Mouse (Mus musculus) cerebellum, postnatal 25 days (tissue): ENCODE measurements around the gene Apoc3.

Experiments used
- DNase-seq, 2 experiments: peaks; one replicate each; pipeline ENCODE4 v3.0.0; 2021; ENCODE audit warnings: mixed read lengths in 2 of 2

The Apoc3 gene

DNA sequence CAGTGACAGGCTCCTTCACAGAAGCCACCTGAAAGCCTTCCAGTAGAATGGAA, at the start of gene Apoc3:
Apoc3 (minus strand) TSS at position 41 of the 53 bp plus-strand sequence.
- no peak for DNase-seq

DNA sequence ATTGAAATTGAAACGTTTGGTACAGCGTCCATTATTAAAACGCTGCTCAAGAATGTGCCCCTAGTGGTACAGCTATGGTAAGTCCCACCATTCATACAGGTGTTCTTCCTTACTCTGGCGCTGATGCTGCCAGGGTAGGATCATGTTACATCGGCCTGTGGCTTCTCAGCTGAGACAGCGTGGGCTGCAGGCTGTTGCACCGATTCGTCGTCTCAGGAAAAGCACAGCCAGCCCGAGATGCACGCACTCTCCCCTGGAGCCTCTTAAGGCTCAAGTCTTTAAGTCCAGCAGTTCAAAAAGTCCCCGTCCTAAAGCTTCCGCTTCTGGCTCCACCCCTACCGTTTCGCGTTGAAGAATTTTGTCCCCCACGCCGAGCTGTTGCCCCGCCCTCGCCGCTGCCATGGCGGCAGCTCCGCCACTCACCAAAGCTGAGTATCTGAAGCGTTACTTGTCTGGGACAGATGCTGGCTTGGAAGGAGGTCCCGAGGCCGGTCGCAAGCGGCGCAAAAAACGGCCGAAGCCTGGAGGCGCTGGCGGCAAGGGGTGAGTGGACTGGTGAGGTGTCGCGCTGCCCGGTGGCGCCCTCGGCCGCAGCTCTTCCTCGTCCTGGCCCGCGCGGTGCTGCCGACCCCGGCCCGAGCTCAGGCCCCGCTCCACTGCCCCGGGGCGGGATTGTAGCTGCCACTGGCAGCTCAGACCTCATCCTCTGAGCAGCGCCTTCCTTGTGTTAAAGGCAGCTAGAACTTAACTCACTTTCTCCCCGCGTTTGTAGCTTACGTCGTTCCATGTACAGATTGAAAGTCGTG, 47.4 kb upstream of the Apoc3 start, which contains the start of gene Bud13:
Bud13 (plus strand) TSS at position 378 of the 806 bp plus-strand sequence.
- DNase-seq, result peak; percentile 95 to 96

DNA sequence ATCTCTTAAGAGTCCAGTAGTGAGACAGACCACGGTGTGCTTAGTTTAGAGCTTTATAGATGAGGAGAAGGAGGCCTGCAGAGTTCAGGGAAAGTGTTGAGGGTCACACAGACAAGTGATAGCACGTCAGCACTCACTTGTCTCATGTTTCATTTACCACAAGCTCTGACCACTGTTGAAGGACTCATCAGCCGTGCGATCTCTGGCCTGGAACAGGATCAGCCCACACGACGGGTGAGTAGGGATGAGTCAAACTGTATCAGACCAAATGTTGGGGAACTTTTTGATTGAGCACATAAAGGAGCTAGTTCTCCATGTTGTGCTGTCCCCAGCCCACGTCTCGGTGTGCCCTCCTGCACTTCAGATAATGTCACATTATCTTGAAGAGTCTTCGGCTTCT, 39.1 kb upstream of the Apoc3 start:
- no peak for DNase-seq

DNA sequence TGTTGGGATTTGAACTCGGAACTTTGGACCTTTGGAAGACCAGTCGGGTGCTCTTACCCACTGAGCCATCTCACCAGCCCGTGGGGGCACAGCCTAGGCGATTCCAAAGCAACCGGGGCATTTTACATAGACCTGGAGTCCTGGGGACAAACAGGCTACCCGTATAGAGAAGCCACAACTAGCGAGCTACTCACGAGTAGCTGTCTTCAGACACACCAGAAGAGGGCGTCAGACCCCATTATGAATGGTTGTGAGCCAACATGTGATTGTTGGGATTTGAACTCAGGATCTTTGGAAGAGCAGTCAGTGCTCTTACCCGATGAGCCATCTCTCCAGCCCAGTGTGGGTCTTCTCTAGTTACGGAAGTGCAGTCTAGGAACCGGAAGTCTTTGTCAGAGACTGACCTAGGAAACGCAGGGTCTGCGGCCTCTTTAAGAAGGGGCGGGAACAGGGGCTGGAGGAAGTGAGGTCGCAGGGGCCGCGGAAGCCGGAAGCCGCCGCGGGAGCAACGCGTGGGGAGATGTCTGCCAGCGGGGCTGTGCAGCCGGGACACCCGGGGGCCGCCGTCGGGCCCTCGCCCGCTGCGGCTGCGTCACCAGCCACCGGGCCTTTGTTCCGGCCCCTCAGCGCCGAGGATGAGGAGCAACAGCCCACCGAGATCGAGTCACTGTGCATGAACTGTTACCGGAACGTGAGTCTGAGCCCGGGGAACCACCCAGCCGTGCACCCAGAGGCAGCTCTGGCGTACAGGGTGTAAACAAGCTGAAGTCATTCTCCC, 37.4 kb upstream of the Apoc3 start, which contains the start of gene Zpr1:
Zpr1 (plus strand) TSS at position 388 of the 778 bp plus-strand sequence.
- peak; percentile 87 to 90 for DNase-seq

DNA sequence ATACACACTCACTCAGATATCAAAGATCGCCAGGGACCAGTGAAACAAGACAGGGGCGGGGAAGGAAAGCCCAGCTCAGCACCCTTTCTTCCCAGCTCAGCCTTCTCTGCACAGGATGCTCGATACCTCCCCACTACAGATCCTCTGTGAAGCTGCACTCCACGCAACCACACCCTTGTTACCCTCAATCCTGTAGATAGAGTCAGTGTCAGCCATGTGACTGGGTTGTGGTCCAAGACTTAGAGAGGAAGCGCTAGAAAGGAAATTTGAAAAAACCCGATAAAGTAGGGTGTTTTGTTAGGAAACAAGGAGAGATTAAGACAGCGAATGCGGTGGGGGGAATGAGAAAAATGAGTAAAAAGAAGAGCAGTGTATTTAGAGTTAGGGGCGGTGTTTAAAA, 36.6 kb upstream of the Apoc3 start:
- DNase-seq, result no peak

DNA sequence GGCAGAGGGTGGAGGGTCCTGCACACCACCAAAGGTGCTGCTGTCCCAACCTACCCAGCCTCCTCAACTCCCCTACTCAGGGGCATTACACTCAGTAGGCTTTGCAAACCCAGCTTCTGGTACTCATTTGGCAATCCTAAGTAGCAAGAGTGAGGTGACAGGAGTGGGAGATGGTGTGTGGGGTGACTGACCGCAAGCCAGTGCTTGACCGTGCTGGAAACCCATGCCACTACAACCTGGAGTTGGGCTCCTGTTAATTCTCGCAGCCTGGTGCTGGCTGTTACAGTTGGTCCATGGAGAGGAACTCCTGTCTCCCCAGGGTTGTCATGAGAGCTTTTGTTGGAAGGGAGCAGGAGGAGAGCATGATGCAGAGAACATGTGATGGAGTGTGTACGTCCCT, 35.3 kb upstream of the Apoc3 start:
- no peak for DNase-seq

DNA sequence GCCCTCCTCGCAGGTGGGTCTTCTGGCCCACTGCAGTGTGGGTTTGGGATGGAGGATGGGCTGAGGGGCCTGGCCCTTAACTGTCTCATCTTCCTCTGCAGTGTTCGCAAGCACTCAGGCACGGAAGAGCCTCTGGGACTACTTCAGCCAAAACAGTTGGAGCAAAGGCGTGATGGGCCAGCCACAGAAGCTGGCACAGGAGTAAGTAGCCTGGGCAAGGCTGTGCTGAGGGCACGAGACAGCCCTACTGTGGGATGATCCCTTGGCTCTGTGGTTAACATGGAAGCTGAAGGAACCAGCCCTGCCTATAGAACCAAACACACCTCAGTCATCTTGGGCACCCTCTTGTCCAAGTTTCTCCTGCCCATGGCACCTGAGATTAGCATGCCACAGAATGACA, 33.7 kb upstream of the Apoc3 start:
- DNase-seq, result no peak

DNA sequence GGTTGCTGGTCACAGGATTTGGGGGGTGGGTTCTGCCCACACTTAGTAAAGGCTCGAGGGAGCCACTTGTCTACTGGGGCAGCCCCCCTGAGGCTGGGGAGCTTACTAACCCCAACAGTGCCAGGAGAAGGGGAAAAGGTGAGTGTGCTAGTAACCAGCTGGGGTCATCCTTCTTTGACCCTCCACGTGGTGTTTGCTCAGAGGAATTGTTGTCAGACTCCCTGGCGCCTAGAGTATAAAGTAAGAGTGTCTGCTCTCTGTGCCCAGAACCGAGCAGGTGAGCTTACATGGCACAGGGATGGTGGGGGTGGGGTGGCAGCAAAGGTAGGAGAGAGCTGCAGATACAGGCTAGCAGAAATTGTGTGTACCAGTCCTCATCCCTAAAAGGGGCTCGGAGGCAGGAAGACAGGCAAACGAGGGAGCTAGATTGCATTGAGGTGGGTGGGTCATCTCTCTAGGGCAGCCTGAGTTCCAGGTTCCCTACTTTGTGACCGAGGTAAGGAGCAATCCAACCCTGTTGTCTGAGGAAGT, 33.0 kb upstream of the Apoc3 start, which contains the start of gene Apoa5:
Apoa5 (plus strand) TSS at position 291 of the 531 bp plus-strand sequence.
- no peak for DNase-seq

DNA sequence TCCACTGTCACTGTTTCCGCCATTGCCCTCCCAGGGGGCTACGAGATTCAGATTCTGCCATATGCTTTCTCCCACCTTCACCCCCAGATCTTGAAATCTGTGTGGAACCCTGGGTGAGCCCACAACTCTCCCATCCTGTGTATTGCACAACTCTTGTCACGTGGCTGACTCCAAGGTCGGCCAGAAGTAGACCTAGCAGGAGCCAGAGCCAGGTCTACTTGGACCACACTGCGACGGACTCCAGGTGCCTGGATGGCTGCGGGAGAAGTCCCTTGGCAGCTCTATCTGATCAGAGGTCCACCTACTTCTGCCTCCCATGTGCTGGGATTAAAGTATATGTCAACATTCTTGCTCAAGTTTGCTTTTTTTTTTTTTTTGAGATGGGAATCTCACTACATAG, 25.7 kb upstream of the Apoc3 start:
- DNase-seq, result no peak

DNA sequence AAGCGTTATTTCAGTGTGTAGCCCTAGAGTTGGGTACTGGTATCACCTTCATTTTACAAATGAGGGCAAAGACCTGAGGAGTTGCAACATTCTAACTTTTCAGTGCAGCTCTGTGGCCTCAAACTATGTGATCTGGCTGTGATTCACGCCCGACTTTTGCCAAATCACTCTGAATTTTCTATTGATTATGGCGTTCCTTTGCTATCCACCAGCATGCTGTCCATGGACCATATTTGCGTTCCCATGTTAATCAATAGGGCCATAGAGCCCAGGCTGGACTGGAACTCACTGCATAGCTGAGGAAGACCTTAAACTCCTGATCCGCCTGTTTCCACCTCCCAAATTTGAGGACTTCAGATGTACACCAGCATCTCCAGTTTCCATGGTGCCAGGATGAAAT, 23.7 kb upstream of the Apoc3 start:
- DNase-seq, result no peak

DNA sequence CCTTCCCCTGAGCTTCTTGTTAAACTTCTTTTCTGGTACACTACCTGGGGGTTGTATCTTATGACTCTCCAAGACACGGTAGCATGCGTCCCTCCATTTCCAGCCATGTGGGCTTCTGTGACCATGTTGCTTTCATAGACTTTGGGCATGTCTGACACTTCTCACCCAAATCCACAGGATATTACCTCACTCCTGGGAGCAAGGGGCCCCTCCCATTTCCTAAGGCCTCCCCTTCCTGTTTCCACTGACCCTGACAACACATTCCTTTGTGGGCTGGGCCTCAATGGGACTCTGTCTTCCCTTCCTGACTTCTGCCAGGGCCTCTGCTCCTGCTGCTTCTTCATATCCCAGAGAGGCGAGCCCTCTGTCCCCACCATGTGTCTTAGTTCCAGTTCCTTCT, 22.1 kb upstream of the Apoc3 start:
- DNase-seq, result no peak

DNA sequence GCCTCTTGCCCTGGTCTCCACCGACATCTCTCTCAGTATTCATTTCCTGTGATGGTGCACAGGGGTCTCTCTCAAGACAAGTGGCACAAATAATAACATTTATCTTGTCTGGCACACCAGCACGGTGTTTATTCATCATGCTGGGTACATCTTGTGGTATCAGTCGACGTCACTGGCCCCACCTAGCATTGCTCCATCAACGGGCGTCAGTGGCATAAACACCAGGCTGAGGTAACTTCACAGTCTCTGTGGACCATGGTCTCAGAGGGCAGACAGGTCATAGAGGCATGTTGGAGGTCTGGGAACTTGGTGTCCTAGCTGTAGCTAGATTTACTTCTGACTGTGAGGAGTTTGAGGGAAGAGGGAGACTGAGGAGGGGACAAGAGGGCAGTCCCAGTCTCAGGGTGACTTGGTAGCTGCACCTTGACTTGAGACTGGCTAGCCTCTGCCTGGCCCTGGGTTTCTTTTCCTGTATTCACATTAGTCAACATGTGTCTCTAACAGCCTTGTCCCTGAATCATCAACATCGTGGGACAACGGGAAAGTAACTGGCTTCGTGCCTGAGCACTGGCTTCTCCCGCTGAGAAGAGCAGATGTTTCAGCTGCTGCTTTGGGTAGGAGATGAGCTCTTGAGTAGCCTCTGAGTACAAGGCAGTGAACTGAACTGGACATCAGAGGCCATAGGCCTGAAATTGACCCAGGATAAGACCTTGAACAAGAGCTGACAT, 21.4 kb upstream of the Apoc3 start:
- no peak for DNase-seq

DNA sequence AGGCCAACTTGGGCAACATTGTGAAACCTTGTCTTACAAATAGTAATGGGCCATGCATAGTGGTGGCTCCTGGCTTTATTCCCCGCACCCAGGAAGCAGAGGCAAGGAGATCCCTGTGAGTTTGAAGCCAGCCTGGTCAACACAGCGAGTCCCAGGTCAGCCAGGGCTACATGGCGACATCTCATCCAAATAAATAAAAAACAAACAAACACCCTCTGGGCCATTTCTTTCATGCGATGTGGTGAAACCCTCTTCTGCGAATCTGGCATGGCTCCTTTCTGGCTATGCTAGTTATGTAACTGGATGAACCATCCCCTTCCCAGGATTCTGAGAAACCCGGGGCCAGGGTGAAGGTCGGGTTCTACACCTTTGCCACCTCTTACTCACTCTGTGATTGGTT, 20.7 kb upstream of the Apoc3 start:
- DNase-seq, result no peak

DNA sequence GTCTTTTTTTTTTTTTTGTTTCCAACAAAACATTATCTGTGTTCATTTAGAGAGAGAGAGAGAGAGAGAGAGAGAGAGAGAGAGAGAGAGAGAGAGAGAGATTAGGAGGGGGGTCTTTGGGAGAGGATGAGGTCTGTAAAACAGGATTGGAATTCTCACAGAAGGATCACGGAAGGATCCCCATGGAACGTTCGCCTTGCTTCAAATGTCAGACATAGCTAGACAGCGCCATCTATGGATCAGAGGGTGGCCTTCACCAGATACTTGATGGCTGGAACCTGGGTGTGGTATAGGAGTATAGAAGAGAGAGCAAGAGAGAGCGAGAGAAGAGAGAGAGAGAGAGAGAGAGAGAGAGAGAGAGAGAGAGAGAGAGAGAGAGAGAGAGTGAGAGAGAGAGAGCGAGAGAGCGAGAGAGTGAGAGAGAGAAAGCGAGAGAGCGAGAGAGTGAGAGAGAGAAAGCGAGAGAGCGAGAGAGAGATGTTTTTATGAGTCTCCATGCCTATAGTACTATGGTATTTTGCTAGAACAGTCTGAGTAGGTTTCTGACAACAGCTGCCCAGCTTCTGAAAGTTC, 11.4 kb upstream of the Apoc3 start:
- peak; percentile 69 to 82 for DNase-seq

DNA sequence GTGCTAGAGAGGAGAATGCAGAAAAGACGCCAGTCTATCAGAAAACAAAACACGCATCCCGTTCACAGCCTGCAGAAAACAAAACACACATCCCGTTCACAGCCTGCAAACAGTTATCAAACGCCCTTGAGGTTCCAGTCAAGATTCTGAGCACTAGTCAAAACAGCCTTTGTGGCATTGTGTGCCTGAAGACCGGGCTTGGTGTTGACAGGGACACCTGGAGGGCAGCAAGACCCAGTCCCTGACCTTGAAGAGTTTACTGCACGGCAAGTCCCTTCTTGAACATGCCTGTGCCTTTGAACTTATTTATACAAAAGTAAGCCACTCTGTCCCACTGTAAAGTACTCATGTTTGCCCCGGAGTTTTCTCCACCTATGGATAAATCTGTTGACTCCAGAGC, 8.1 kb upstream of the Apoc3 start:
- DNase-seq, result no peak

DNA sequence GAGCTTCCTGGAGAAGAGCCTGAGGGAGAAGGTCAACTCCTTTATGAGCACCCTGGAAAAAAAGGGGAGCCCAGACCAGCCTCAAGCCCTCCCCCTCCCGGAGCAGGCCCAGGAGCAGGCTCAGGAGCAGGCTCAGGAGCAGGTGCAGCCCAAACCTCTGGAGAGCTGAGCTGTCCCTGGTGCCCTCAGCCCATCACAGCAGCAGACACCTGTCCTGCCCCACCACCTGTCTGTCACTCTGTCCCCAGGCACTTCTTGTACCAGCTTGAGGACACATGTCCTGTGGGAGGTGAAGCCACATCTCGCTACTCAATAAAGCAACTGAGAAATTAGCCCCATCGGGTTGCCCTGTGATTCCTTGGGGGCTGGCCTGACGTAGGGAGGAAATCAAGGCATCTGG, 7.7 kb upstream of the Apoc3 start:
- no peak for DNase-seq

DNA sequence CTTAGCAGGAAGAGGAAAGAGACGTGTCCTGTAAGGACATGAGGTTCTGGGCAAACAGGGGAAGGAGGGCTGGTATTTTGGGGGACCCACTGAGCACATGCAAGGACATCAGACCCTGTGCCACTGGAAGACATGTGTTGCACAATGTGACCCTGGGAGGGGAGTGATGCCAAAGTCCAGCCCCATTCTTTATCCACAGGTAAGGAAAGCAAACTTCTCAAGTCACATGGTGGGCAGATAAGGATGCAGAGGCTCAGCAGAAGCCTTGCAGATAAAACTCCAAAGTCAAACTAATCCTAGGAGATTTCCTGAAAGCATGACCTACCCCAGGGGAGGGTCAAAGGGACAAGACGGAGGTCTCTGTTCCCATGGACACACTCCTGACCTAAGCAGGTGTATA, 6.4 kb upstream of the Apoc3 start:
- no peak for DNase-seq

DNA sequence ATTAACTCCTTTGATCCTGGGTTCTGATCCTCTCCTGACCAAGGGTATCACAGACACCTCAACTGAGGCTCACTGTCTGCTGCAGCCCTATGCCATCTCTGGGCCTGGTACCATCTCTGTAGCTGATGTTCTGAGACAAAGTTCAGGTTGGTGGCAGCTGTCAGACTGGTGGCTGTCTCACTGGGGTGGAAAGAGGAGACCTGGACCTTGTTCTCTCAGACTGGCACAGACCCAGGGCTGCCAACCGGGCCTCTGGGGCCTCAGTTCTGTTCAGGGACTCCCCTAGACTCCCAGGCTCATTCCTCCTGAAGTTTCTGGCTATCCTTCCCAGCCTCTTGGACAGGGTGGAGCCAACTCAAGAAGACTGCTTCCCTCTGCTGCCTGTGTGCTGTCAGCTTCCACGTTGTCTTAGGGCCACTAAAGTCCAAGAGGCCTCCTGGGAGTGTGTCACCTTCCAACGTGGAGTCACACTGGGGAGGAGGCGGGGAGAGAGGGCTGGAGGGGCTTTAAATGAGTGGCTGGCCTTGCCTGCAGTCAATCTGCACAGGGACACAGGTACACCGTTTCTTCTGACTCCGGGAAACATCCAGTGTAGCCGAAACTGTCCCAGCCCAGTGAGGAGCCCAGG, 5.2 kb upstream of the Apoc3 start, which contains the start of gene Apoa4:
Apoa4 (plus strand) TSS at position 171 of the 628 bp plus-strand sequence.
- DNase-seq, result no peak

DNA sequence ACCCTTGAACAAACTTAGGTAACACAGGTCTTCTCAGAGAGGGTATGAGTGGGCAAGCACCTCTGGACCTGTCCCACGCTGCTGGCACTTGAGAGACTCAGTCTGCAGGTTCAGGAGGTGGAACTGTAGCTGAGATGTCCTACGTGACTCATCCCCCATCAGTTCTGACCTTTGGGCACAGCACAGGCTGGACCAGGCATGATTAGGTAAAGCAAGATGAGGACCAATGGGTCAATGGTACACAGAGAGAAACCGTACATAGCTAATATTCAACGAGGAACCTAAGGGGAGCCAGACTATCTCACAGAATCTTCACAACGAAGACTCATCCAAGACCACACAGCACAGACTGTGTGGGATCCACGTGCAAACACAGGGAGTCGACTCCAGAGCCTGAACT, 3.4 kb upstream of the Apoc3 start:
- no peak for DNase-seq

DNA sequence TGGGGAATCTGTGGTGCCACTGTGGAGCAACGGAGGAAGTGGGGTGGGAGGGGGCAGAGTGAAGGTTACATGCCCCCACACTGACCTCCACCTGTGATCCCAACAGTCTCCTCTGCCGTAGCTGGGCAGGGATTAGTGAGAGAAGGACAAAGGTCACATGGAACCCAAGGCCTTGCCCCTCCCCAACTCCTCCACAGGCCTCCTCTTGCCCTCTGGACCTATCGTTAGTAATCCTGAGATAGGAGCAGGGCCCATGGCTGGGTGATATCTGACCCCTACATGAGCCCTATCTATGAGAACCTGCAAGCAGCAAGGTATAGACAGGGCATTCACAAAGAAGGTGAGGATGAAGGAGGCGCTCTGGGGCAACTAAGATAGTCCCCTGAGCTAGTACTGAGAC, 213 bp upstream of the Apoc3 start:
- no peak for DNase-seq

DNA sequence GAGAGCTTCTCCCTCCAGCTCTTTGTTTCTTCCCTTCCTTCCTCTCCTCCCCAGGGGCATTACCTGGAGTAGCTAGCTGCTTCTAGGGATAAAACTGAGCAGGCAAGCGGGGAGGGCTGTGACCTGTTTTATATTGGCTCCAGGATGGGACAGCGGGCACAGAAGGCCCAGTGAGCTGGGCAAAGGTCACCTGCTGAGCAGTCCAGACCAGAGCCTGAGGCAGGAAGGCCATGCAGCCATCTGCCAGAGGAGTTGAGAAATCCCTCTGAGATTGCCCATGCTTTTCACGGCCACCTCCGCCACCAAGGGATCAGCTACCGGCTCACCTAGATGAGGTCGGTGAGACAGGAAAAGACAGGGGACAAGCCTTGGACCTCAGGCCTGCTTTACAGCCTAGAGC, 240 bp downstream of the Apoc3 start:
- peak; percentile 42 to 50 for DNase-seq

DNA sequence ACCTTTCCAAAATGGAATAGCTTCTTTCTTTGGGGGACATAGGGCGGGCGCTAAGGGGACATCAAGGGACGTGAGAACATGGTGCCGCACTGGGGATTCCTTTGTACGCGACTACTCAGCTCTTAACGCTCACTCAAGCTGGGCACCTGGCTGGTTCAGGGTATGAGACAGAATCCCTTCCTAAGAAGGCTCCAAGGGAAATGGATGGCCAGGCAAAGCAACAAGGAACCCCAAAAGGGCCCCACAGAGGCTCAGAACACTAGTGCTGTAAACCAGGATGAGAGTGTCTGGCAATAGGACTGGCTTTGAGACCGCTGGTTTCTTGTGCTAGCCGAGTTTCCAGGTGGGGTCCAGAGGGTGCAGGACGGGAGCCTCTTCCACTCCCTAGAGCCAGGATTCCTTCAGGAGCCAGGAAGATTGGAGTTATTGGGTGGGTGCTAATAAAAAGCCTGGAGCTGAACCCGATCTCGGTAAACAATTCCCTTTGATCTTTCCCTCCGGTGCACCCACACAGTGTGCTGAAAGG, 4.9 kb downstream of the Apoc3 start:
- DNase-seq, result no peak
